Mouse (Mus musculus): ENCODE results near the gene Apoc1. TPM values are rescaled to one million over a fixed set of nuclear protein-coding genes. Genes with fewer than 3 reads are reported as not detected.

Gene Apoc1
- total and polyA plus RNA-seq, 2 experiments from 2014 or later = 5.1 to 9.0 TPM

DNA sequence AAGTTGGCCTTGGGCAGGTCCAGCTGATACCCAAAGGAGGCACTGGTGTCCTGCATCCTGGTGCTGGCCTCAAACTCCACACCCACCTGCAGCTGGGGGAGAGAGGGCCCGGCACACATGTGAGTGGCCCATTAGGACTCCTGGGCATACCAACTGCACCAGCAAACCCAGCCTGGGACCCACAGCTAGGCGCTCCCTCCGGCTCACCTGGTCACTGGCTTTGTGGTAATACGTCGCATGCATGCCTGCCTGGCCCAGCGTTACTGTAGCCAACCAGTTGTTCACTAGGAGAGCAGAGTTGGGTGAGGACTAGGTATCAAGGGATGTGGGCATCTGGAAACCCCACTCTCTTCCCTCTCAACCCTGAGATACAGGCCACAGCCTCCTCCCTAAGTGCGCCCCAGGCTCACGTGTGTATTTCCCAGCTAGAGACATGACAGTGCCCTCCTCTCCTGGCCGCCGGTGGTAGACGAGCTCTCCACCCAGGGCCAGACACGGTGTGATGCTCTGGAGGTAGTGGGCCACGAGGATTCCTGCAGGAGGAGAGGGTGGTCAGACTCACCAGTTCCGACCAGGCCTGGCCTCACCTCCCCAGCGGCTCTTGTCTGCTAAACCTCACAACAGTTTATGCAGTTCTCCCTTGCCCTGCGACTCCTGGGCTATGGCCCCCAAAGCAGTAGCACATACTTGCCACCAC is 10.5 kb upstream of the Apoc1 start:
- Histone ChIP-seq H3K4me1 (ENCODE audit: insufficient read depth, low read length) (0 out of 2 replicates have a peak, but pooled peaks cover 6% of the 10 kb centered on the region), H3K27me3 (ENCODE audit: insufficient read depth, low read length) (no peaks in the 10 kb centered on the region), H3K9me3 (ENCODE audit: low read length) (no peaks in the 10 kb centered on the region), H3K36me3 (ENCODE audit: insufficient read depth, low read length) (peaks cover 35% of the 10 kb centered on the region), H3K9ac (replicated peaks; ENCODE audit: low read length, poor library complexity, severe bottlenecking) (no peak overlapping the region), H3K4me3 (ENCODE audit: low read depth, low read length) (no peak overlapping the region), H3K27ac (ENCODE audit: low read depth, low read length) (no peak overlapping the region), H3K4me2 (ENCODE audit: low read depth, low read length, poor library complexity, severe bottlenecking) (no peak overlapping the region)
- WGBS = 95% methylated on average over 16 of the region's 16 CpGs
- TF ChIP-seq CTCF (IDR thresholded peaks at IDR 0.05) = no peak
- no peak for DNase-seq (ENCODE audit: low spot score)
- ATAC-seq (ENCODE audit: low FRiP score) = no peak

DNA sequence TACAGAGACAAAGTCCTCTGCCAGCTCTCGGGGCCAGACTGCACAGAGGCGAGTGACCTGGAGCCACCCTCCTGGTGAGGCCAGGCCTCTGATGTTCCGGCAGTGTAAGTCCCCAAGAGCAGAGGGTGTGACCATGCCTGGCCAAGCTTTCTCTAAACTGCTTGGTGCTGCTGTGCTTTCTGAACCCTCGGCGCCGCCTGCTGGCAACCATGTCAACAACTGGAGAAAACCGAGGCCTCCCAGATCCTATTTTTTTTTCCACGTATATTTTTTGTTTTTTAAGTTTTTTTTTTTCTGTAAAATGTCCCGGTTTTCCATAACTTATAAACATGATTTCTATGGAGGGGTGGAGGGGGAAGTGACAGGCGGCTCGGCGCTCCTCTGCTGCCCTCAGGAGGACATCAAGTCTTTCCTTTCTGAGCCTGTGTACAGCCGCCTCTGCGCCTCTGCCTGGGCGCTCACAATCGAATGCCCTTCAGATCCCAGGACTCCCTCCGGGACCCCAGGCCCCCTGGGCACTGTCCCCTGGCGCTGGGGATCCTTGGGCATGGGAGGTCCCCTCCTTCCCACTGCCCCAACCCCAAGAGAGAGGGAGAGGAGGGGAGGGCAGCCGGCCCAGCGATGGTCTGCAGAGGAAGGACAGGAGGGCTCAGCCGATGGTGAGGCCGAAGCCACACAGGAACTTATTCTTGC is 8.8 kb upstream of the Apoc1 start:
- H3K9ac ChIP-seq (replicated peaks; ENCODE audit: low read length, poor library complexity, severe bottlenecking) = no peak overlapping the region
- peak; percentile 75 for TF ChIP-seq CTCF (IDR thresholded peaks at IDR 0.05)
- no peaks in the 10 kb centered on the region for H3K27me3 ChIP-seq (ENCODE audit: insufficient read depth, low read length)
- DNase-seq (ENCODE audit: low spot score) (peak; percentile 80), ATAC-seq (ENCODE audit: low FRiP score) (peak; percentile 55; the same call in 1 of the 2 replicates)
- no peaks in the 10 kb centered on the region for H3K9me3 ChIP-seq (ENCODE audit: low read length)
- H3K4me3 ChIP-seq (ENCODE audit: low read depth, low read length) = no peak overlapping the region
- 0 out of 2 replicates have a peak, but pooled peaks cover 6% of the 10 kb centered on the region for H3K4me1 ChIP-seq (ENCODE audit: insufficient read depth, low read length)
- WGBS = 29% methylated on average over 22 of the region's 22 CpGs
- H3K4me2 ChIP-seq (ENCODE audit: low read depth, low read length, poor library complexity, severe bottlenecking) = no peak overlapping the region
- peak overlapping the region; percentile 51 for H3K27ac ChIP-seq (ENCODE audit: low read depth, low read length)
- H3K36me3 ChIP-seq (ENCODE audit: insufficient read depth, low read length) = peaks cover 31% of the 10 kb centered on the region

DNA sequence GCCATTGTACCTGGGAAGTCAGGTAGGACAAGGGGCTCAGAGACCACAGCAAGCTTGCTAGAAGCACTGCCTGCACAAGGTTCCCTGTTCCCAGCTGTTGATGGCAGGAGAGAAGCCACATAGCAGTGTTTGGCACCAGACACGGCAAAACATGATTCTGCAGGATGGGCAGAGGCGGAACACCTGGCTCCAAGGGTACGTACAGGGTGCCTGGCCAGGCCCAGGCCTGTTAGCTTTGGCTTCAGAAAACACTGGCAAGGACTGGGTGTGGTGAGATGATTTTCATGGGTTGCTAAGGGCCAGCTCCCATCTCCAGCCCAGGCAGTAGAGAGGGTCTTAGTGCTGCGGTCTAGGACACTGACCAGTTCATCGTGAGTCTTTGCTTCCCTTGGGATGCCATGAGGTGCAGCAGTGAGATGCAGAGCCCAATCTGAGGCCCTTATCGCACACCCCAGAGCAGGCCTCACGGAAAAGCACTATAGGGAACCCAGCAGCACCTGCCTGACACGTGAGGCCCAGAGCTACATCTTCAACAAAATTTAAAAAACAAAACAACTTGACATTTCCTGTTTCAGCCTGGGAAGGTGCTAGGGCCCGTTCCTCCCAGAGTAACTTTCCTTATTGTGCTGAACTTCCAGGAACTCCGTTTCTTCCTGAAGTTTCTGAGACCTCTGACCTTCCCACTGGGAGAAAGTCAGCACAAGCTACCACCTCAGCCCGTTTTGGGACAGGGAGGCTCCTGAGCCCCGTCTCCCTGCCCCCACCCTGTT is 8.0 kb upstream of the Apoc1 start:
- no peak overlapping the region for H3K4me2 ChIP-seq (ENCODE audit: low read depth, low read length, poor library complexity, severe bottlenecking)
- ATAC-seq (ENCODE audit: low FRiP score) (no peak), DNase-seq (ENCODE audit: low spot score) (no peak)
- TF ChIP-seq CTCF (IDR thresholded peaks at IDR 0.05) = no peak
- no peaks in the 10 kb centered on the region for H3K27me3 ChIP-seq (ENCODE audit: insufficient read depth, low read length)
- peak overlapping the region; percentile 26; the same call in 1 of the 2 replicates for H3K27ac ChIP-seq (ENCODE audit: low read depth, low read length)
- peaks cover 30% of the 10 kb centered on the region for H3K36me3 ChIP-seq (ENCODE audit: insufficient read depth, low read length)
- H3K9ac ChIP-seq (replicated peaks; ENCODE audit: low read length, poor library complexity, severe bottlenecking) = no peak overlapping the region
- 0 out of 2 replicates have a peak, but pooled peaks cover 6% of the 10 kb centered on the region for H3K4me1 ChIP-seq (ENCODE audit: insufficient read depth, low read length)
- no peak overlapping the region for H3K4me3 ChIP-seq (ENCODE audit: low read depth, low read length)
- no peaks in the 10 kb centered on the region for H3K9me3 ChIP-seq (ENCODE audit: low read length)
- 61% methylated on average over 12 of the region's 12 CpGs for WGBS

DNA sequence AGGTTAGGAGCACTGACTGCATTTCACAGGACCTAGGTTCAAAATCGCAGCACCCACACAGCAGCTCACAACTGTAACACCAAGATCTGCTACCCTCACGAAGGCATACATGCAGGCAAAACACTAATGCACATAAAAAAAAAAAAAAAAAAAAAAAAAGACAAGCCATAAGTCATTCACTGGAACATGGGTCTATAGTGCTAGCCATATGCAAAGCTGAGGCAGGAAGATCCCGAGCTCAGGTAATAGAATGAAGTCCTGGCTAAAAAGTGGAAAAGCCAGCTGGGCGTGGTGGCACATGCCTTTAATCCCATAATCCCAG is 7.3 kb upstream of the Apoc1 start:
- H3K27ac ChIP-seq (ENCODE audit: low read depth, low read length) = no peak overlapping the region
- no peak for TF ChIP-seq CTCF (IDR thresholded peaks at IDR 0.05)
- no peak for ATAC-seq (ENCODE audit: low FRiP score)

DNA sequence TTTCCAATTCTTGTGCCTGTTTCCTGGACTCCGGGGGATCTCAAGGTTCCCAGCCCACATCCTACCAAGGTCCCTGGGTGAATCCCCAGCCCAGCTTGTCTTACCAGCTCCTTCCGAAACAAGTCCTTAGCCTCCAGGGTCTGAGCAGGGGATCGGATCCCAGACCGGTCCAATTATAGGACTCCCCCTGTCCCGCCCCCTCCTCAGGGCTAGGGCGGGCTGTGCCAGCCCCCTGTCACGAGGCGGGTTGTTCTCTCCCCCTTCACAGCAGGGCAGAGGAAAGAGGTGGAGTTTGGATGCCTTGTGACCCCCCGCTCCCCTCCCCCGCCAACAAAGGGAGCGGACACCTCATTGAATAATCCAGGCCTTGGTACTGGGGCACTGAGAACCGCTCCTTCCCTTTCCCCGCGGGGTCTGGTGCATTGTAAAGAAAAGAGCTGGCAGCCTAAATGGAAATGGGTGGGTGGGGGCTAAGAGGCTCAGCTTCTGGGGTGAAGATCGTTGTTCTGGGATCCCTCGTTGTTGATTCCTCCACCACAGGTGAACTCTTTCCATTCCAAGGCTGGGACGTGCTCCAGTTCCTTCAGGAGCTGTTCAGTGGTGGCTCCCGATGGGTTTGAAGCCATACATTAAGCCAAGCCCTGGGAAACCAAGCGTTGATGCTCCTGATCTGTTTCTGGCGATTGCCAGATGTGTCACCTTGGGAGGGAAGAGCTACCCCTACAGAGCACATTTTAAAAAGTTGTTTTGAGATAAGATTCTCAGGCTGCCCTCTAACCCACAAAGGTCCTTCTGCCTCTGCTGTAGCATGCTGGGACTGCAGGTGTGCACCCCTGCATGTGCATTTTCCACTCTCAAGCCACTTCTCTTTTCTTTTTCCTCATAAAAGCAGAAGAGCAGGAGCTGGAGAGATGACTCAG is 6.7 kb upstream of the Apoc1 start, which contains the start of gene Apoe:
TSS of gene Apoe (minus strand) at position 282 of the 920 bp plus-strand sequence.
- peak within 1 kb of the TSS; percentile 34 for H3K4me3 ChIP-seq (ENCODE audit: low read depth, low read length)
- H3K27ac ChIP-seq (ENCODE audit: low read depth, low read length) = peak within 1 kb of the TSS; percentile 67
- H3K4me2 ChIP-seq (ENCODE audit: low read depth, low read length, poor library complexity, severe bottlenecking) = peak within 1 kb of the TSS; percentile 52
- H3K36me3 ChIP-seq (ENCODE audit: insufficient read depth, low read length) = peaks cover 26% of the 10 kb centered on the region
- DNase-seq (ENCODE audit: low spot score) (peak; percentile 82), ATAC-seq (ENCODE audit: low FRiP score) (peak; percentile 69)
- 0 out of 2 replicates have a peak, but pooled peaks cover 6% of the 10 kb centered on the region for H3K4me1 ChIP-seq (ENCODE audit: insufficient read depth, low read length)
- WGBS = 3% methylated on average over 20 of the region's 20 CpGs
- no peaks in the 10 kb centered on the region for H3K9me3 ChIP-seq (ENCODE audit: low read length)
- TF ChIP-seq CTCF (IDR thresholded peaks at IDR 0.05) = no peak; the same call in 1 of the 2 replicates
- no peaks in the 10 kb centered on the region for H3K27me3 ChIP-seq (ENCODE audit: insufficient read depth, low read length)
- H3K9ac ChIP-seq (replicated peaks; ENCODE audit: low read length, poor library complexity, severe bottlenecking) = peak within 1 kb of the TSS; percentile 64

More for the DNA sequence above, 7.3 kb upstream of the Apoc1 start:
- H3K4me2 ChIP-seq (ENCODE audit: low read depth, low read length, poor library complexity, severe bottlenecking) = no peak overlapping the region
- peaks cover 30% of the 10 kb centered on the region for H3K36me3 ChIP-seq (ENCODE audit: insufficient read depth, low read length)
- WGBS = 82% methylated on average over 4 of the region's 4 CpGs
- no peaks in the 10 kb centered on the region for H3K9me3 ChIP-seq (ENCODE audit: low read length)
- H3K9ac ChIP-seq (replicated peaks; ENCODE audit: low read length, poor library complexity, severe bottlenecking) = no peak overlapping the region
- DNase-seq (ENCODE audit: low spot score) = no peak
- H3K4me3 ChIP-seq (ENCODE audit: low read depth, low read length) = no peak overlapping the region
- H3K27me3 ChIP-seq (ENCODE audit: insufficient read depth, low read length) = no peaks in the 10 kb centered on the region
- 0 out of 2 replicates have a peak, but pooled peaks cover 6% of the 10 kb centered on the region for H3K4me1 ChIP-seq (ENCODE audit: insufficient read depth, low read length)

All from midbrain, postnatal 0 days (tissue).